Mouse (Mus musculus): ENCODE measurements around the gene Cfap157. TPM values are rescaled to one million over a fixed set of nuclear protein-coding genes. Genes with fewer than 3 reads are reported as not detected.

The Cfap157 gene
- polyA plus RNA-seq, 1 experiment from 2014 or later, result 0.39 TPM

- ATAC-seq (ENCODE audit: low FRiP score, low TSS enrichment), result no peak
These were observed 11.7 kb upstream of the Cfap157 start for GRCm38 (mm10) chr2:32795748-32796418.

GRCm38 (mm10) chr2:32791297-32791696 is 7.1 kb upstream of the Cfap157 start:
- Histone ChIP-seq H3K9me3 (ENCODE audit: control insufficient read depth, low read length) (no peaks in the 10 kb centered on the region), H3K4me3 (ENCODE audit: low read length) (no peak overlapping the region), H3K27me3 (ENCODE audit: control insufficient read depth, insufficient read depth, low read length) (no peaks in the 10 kb centered on the region), H3K27ac (ENCODE audit: low read depth, low read length) (no peak overlapping the region), H3K4me1 (ENCODE audit: control insufficient read depth, insufficient read depth, low read length) (no peaks in the 10 kb centered on the region), H3K9ac (ENCODE audit: low read depth, low read length) (no peak overlapping the region), H3K4me2 (replicated peaks; ENCODE audit: low read depth, low read length) (no peak overlapping the region), H3K36me3 (ENCODE audit: control insufficient read depth, insufficient read depth, low read length) (peaks cover 10% of the 10 kb centered on the region; the same call in 1 of the 2 replicates)
- WGBS, result 86% methylated on average over 6 of the region's 6 CpGs
- ATAC-seq (ENCODE audit: low FRiP score, low TSS enrichment), result no peak

More at GRCm38 (mm10) chr2:32795748-32796418, 11.7 kb upstream of the Cfap157 start:
- WGBS, result 91% methylated on average over 13 of the region's 13 CpGs
- Histone ChIP-seq H3K4me1 (ENCODE audit: control insufficient read depth, insufficient read depth, low read length) (no peaks in the 10 kb centered on the region), H3K27ac (ENCODE audit: low read depth, low read length) (no peak overlapping the region), H3K4me3 (ENCODE audit: low read length) (no peak overlapping the region), H3K9ac (ENCODE audit: low read depth, low read length) (no peak overlapping the region), H3K36me3 (ENCODE audit: control insufficient read depth, insufficient read depth, low read length) (peaks cover 12% of the 10 kb centered on the region; the same call in 1 of the 2 replicates), H3K4me2 (replicated peaks; ENCODE audit: low read depth, low read length) (no peak overlapping the region), H3K9me3 (ENCODE audit: control insufficient read depth, low read length) (no peaks in the 10 kb centered on the region), H3K27me3 (ENCODE audit: control insufficient read depth, insufficient read depth, low read length) (no peaks in the 10 kb centered on the region)

DNA sequence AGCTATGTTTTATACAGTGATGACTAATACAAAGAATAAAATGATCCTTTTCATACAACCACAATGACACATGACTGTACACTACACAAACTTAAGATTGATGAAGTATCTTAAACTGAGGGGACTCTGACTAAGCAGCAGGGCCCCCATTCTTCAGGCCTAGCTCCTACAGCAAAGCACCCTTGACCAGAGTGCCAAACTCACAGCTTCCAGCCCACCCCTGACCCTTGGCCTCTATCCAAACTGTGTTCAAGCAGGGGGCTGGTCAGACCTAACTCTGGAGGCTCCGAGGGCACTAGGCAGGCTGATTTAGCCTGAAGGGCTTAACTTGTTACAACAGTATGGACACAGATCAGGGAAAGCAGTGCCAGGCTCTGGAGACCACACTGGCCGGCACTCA is 4.4 kb upstream of the Cfap157 start:
- Histone ChIP-seq H3K4me2 (replicated peaks; ENCODE audit: low read depth, low read length) (no peak overlapping the region), H3K4me1 (ENCODE audit: control insufficient read depth, insufficient read depth, low read length) (no peaks in the 10 kb centered on the region), H3K36me3 (ENCODE audit: control insufficient read depth, insufficient read depth, low read length) (peaks cover 2% of the 10 kb centered on the region; the same call in 1 of the 2 replicates), H3K4me3 (ENCODE audit: low read length) (no peak overlapping the region), H3K9ac (ENCODE audit: low read depth, low read length) (no peak overlapping the region), H3K27me3 (ENCODE audit: control insufficient read depth, insufficient read depth, low read length) (no peaks in the 10 kb centered on the region), H3K9me3 (ENCODE audit: control insufficient read depth, low read length) (no peaks in the 10 kb centered on the region), H3K27ac (ENCODE audit: low read depth, low read length) (no peak overlapping the region)
- 51% methylated on average over 2 of the region's 2 CpGs for WGBS
- no peak for ATAC-seq (ENCODE audit: low FRiP score, low TSS enrichment)

GRCm38 (mm10) chr2:32787176-32787575 is 2.9 kb upstream of the Cfap157 start:
- Histone ChIP-seq H3K9me3 (ENCODE audit: control insufficient read depth, low read length) (no peaks in the 10 kb centered on the region), H3K27ac (ENCODE audit: low read depth, low read length) (no peak overlapping the region), H3K4me1 (ENCODE audit: control insufficient read depth, insufficient read depth, low read length) (no peaks in the 10 kb centered on the region), H3K27me3 (ENCODE audit: control insufficient read depth, insufficient read depth, low read length) (no peaks in the 10 kb centered on the region), H3K36me3 (ENCODE audit: control insufficient read depth, insufficient read depth, low read length) (0 out of 2 replicates have a peak, but pooled peaks cover 2% of the 10 kb centered on the region), H3K4me3 (ENCODE audit: low read length) (no peak overlapping the region), H3K4me2 (replicated peaks; ENCODE audit: low read depth, low read length) (no peak overlapping the region), H3K9ac (ENCODE audit: low read depth, low read length) (no peak overlapping the region)
- 59% methylated on average over 6 of the region's 6 CpGs for WGBS
- no peak for ATAC-seq (ENCODE audit: low FRiP score, low TSS enrichment)

- Histone ChIP-seq H3K4me1 (ENCODE audit: control insufficient read depth, insufficient read depth, low read length) (no peaks in the 10 kb centered on the region), H3K4me3 (ENCODE audit: low read length) (no peak overlapping the region), H3K27me3 (ENCODE audit: control insufficient read depth, insufficient read depth, low read length) (no peaks in the 10 kb centered on the region), H3K36me3 (ENCODE audit: control insufficient read depth, insufficient read depth, low read length) (no peaks in the 10 kb centered on the region), H3K4me2 (replicated peaks; ENCODE audit: low read depth, low read length) (no peak overlapping the region), H3K9ac (ENCODE audit: low read depth, low read length) (no peak overlapping the region), H3K27ac (ENCODE audit: low read depth, low read length) (no peak overlapping the region), H3K9me3 (ENCODE audit: control insufficient read depth, low read length) (no peaks in the 10 kb centered on the region)
- WGBS, result 75% methylated on average over 6 of the region's 6 CpGs
- no peak for ATAC-seq (ENCODE audit: low FRiP score, low TSS enrichment)
These were observed 2.5 kb downstream of the Cfap157 start for GRCm38 (mm10) chr2:32781710-32782109.

DNA sequence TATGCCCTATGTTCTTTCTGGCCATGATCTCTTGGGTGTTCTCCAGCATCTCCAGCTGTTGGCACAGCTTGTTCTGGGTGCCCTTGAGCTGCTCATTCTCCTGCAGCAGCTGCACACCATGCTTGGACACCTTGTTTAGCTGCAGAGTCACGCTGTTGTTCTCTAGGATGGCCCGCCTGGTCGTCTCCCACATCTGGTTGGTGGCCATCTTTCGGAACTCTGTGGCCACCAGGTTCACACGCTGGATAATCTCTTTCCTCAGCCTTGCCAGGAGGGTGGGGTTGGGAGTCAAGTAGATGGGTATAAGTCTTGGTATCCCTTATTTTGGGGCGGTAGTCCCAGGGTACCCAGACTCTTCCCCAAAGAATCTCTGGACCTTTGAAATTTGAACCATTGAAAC is 4.5 kb downstream of the Cfap157 start:
- Histone ChIP-seq H3K4me3 (ENCODE audit: low read length) (no peak overlapping the region), H3K9me3 (ENCODE audit: control insufficient read depth, low read length) (no peaks in the 10 kb centered on the region), H3K27ac (ENCODE audit: low read depth, low read length) (no peak overlapping the region), H3K27me3 (ENCODE audit: control insufficient read depth, insufficient read depth, low read length) (no peaks in the 10 kb centered on the region), H3K36me3 (ENCODE audit: control insufficient read depth, insufficient read depth, low read length) (no peaks in the 10 kb centered on the region), H3K9ac (ENCODE audit: low read depth, low read length) (no peak overlapping the region), H3K4me2 (replicated peaks; ENCODE audit: low read depth, low read length) (no peak overlapping the region), H3K4me1 (ENCODE audit: control insufficient read depth, insufficient read depth, low read length) (peaks cover 6% of the 10 kb centered on the region; the same call in 1 of the 2 replicates)
- WGBS, result 86% methylated on average over 6 of the region's 6 CpGs
- no peak for ATAC-seq (ENCODE audit: low FRiP score, low TSS enrichment)

DNA sequence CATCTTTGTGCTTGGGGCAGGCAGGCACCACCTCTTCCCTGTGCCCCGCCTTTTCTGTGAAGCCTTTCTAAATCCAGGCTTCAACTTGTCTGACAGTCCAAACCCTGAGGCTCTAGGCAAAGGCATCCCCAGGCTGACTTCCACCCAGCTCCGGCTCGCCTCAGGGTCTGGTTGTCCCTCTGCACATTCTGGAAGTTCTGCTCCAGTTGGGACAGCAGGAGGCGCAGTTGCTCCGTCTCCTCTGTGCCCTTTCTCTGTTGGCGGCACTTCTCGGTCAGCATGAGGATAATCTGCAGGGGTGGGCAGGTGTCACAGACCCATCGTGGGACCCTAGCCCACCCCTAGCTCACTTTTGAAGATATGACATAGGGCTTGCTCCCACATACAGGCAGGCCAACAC is 5.1 kb downstream of the Cfap157 start:
- Histone ChIP-seq H3K4me3 (ENCODE audit: low read length) (no peak overlapping the region), H3K4me2 (replicated peaks; ENCODE audit: low read depth, low read length) (no peak overlapping the region), H3K27ac (ENCODE audit: low read depth, low read length) (no peak overlapping the region), H3K9me3 (ENCODE audit: control insufficient read depth, low read length) (no peaks in the 10 kb centered on the region), H3K27me3 (ENCODE audit: control insufficient read depth, insufficient read depth, low read length) (no peaks in the 10 kb centered on the region), H3K36me3 (ENCODE audit: control insufficient read depth, insufficient read depth, low read length) (no peaks in the 10 kb centered on the region), H3K9ac (ENCODE audit: low read depth, low read length) (0 out of 2 replicates have a peak overlapping the region, but pooled peaks have one; percentile 18), H3K4me1 (ENCODE audit: control insufficient read depth, insufficient read depth, low read length) (peaks cover 6% of the 10 kb centered on the region; the same call in 1 of the 2 replicates)
- WGBS, result 26% methylated on average over 8 of the region's 8 CpGs
- ATAC-seq (ENCODE audit: low FRiP score, low TSS enrichment), result no peak

- H3K4me1 ChIP-seq (ENCODE audit: control insufficient read depth, insufficient read depth, low read length), result peaks cover 6% of the 10 kb centered on the region; the same call in 1 of the 2 replicates
- WGBS, result 94% methylated on average over 6 of the region's 6 CpGs
- no peak for ATAC-seq (ENCODE audit: low FRiP score, low TSS enrichment)
- no peak overlapping the region for H3K27ac ChIP-seq (ENCODE audit: low read depth, low read length)
- H3K4me3 ChIP-seq (ENCODE audit: low read length), result no peak overlapping the region
- no peak overlapping the region for H3K4me2 ChIP-seq (replicated peaks; ENCODE audit: low read depth, low read length)
- no peaks in the 10 kb centered on the region for H3K36me3 ChIP-seq (ENCODE audit: control insufficient read depth, insufficient read depth, low read length)
- no peaks in the 10 kb centered on the region for H3K9me3 ChIP-seq (ENCODE audit: control insufficient read depth, low read length)
- H3K27me3 ChIP-seq (ENCODE audit: control insufficient read depth, insufficient read depth, low read length), result no peaks in the 10 kb centered on the region
- no peak overlapping the region for H3K9ac ChIP-seq (ENCODE audit: low read depth, low read length)
These were observed 6.1 kb downstream of the Cfap157 start for GRCm38 (mm10) chr2:32778081-32778480.

DNA sequence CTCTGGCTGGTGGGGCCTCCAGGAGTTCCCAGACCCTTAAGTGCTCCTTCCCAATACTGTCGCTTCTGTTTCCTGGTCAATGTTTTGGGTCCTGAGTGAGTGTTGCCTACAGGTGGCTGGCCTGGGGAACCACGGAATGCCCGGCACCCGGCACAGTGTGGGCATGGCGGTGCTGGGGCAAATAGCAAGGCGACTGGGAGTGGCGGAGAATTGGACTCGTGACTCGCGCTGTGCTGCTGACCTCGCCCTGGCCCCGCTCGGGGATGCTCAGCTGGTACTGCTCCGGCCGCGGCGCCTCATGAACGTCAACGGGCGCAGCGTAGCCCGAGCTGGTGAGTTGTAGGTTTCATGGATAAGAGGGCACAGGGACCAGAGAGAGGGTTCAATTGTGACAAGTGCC is 8.0 kb downstream of the Cfap157 start:
- Histone ChIP-seq H3K4me2 (replicated peaks; ENCODE audit: low read depth, low read length) (peak overlapping the region; percentile 88), H3K27ac (ENCODE audit: low read depth, low read length) (no peak overlapping the region), H3K36me3 (ENCODE audit: control insufficient read depth, insufficient read depth, low read length) (no peaks in the 10 kb centered on the region), H3K4me1 (ENCODE audit: control insufficient read depth, insufficient read depth, low read length) (peaks cover 6% of the 10 kb centered on the region; the same call in 1 of the 2 replicates), H3K9ac (ENCODE audit: low read depth, low read length) (peak overlapping the region; percentile 50; the same call in 1 of the 2 replicates), H3K27me3 (ENCODE audit: control insufficient read depth, insufficient read depth, low read length) (no peaks in the 10 kb centered on the region), H3K9me3 (ENCODE audit: control insufficient read depth, low read length) (no peaks in the 10 kb centered on the region), H3K4me3 (ENCODE audit: low read length) (peak overlapping the region; percentile 61)
- 17% methylated on average over 22 of the region's 22 CpGs for WGBS
- ATAC-seq (ENCODE audit: low FRiP score, low TSS enrichment), result no peak

Data from kidney, embryonic 14.5 days (tissue).